Mouse (Mus musculus) forebrain, embryonic 16.5 days (tissue): ENCODE measurements around the gene Arhgap23. TPM values are rescaled to one million over a fixed set of nuclear protein-coding genes. Genes with fewer than 3 reads are reported as not detected.

Experiments
- ATAC-seq: fragments of 200-750 bp; cut with Nextera tagmentation; 2 replicates; pipeline ENCODE4 v1.8.0; 2017; ENCODE audit warnings: mild to moderate bottlenecking, moderate library complexity
- H3K27ac ChIP-seq: fragments of 300-500 bp; sonication (generic); 2 replicates; pipeline ENCODE4 v1.5.1; 2014; ENCODE audit warnings: low read length, control low read depth
- H3K27me3 ChIP-seq: fragments of 300-500 bp; sonication (generic); replicated peaks from 2 replicates; pipeline ENCODE4 v1.6.1; 2014; ENCODE audit warnings: low read length; ENCODE audit not compliant: control insufficient read depth, insufficient read depth
- H3K36me3 ChIP-seq: fragments of 300-500 bp; sonication (generic); 2 replicates; pipeline ENCODE4 v1.6.1; 2014; ENCODE audit not compliant: control insufficient read depth, insufficient read depth
- H3K4me1 ChIP-seq: fragments of 300-500 bp; sonication (generic); replicated peaks from 2 replicates; pipeline ENCODE4 v1.6.1; 2014; ENCODE audit warnings: low read length; ENCODE audit not compliant: control insufficient read depth, insufficient read depth
- H3K4me2 ChIP-seq: fragments of 300-500 bp; sonication (generic); 2 replicates; pipeline ENCODE4 v1.6.1; 2014; ENCODE audit warnings: mild to moderate bottlenecking, low read length, control low read depth
- H3K4me3 ChIP-seq: fragments of 300-500 bp; sonication (generic); replicated peaks from 2 replicates; pipeline ENCODE4 v1.5.1; 2014; ENCODE audit warnings: mild to moderate bottlenecking, low read length, control low read depth
- H3K9ac ChIP-seq: fragments of 300-500 bp; sonication (generic); replicated peaks from 2 replicates; pipeline ENCODE4 v1.6.1; 2014; ENCODE audit warnings: low read depth, low read length, control low read depth
- H3K9me3 ChIP-seq: fragments of 300-500 bp; sonication (generic); 2 replicates; pipeline ENCODE4 v1.6.1; 2016; ENCODE audit warnings: low read length; ENCODE audit not compliant: control insufficient read depth
- WGBS: fragments of 180-500 bp; shearing (Covaris S2); extraction: QIAGEN DNeasy Blood & Tissue Kit; methylation state at CpG from one replicate; pipeline ENCODE4 v1.1.7; 2014; 5-methylcytosine and 5-hydroxymethylcytosine counted together
- polyA plus RNA-seq: library from polyadenylated mRNA; unstranded; fragments of >200 nt; fragmentation: Nextera tagmentation; extraction: Ambion mirVana; gene quantifications from 2 replicates; pipeline ENCODE4 v1.2.1, GENCODE M21; 2015

Arhgap23 gene
- polyA plus RNA-seq, 1 experiment from 2014 or later = 7.5 TPM

DNA sequence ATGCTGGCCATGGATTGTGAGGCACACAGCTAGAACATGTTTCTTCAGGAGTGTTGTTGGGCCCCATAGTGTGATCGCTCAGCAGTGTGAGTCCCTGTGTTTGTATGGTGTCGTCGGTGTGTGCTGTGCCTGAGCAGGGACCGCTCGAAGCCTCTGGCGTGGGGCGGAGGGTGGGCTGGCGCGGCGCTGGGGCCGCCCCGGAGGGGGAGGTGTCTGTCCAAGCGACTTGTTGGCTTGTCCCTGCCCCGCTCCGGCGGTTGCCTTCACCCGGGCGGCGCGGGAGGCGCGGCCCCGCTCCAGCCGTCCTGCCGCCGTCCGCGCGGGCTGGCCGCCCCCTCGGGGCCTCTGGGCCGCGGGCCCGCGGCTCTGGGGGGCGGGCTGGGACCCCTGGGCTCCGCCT is 24.6 kb downstream of the Arhgap23 start:
- H3K4me3 ChIP-seq = peak overlapping the region; percentile 25
- H3K4me2 ChIP-seq = peak overlapping the region; percentile 48
- H3K27ac ChIP-seq = no peak overlapping the region
- H3K9me3 ChIP-seq = no peaks in the 10 kb centered on the region
- 3% methylated on average over 34 of the region's 37 CpGs for WGBS
- ATAC-seq = no peak
- no peaks in the 10 kb centered on the region for H3K36me3 ChIP-seq
- peaks cover 20% of the 10 kb centered on the region for H3K4me1 ChIP-seq
- peaks cover 12% of the 10 kb centered on the region for H3K27me3 ChIP-seq
- peak overlapping the region; percentile 5; the same call in 1 of the 2 replicates for H3K9ac ChIP-seq

DNA sequence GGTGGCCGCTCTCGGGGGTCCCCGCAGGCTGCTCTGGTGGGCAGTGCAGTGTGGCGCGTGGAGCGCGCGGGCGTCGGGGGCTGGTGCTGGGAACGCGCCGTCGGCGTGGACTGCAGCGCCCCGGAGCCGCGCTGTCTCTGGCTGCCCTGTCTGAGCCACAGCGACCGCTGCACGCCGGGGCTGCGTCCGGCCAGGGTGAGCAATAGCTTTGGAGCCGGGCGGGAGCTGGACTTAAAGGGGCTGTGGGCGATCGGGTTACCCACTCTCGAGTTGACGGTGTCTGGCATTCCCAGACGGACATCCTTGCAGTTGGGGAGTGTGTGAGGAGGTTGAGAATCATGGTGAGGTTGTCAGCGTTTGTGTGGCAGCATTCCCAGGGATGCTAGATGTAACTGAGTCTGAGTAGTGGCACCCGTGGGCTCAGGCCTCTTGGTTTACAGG is 25.1 kb downstream of the Arhgap23 start:
- H3K4me3 ChIP-seq = peak overlapping the region; percentile 25
- no peak overlapping the region for H3K27ac ChIP-seq
- H3K9ac ChIP-seq = peak overlapping the region; percentile 5; the same call in 1 of the 2 replicates
- 2% methylated on average over 34 of the region's 34 CpGs for WGBS
- peaks cover 12% of the 10 kb centered on the region for H3K27me3 ChIP-seq
- peaks cover 20% of the 10 kb centered on the region for H3K4me1 ChIP-seq
- no peaks in the 10 kb centered on the region for H3K36me3 ChIP-seq
- 0 out of 2 replicates have a peak, but pooled peaks have one; percentile 10 for ATAC-seq
- peak overlapping the region; percentile 48 for H3K4me2 ChIP-seq
- no peaks in the 10 kb centered on the region for H3K9me3 ChIP-seq

DNA sequence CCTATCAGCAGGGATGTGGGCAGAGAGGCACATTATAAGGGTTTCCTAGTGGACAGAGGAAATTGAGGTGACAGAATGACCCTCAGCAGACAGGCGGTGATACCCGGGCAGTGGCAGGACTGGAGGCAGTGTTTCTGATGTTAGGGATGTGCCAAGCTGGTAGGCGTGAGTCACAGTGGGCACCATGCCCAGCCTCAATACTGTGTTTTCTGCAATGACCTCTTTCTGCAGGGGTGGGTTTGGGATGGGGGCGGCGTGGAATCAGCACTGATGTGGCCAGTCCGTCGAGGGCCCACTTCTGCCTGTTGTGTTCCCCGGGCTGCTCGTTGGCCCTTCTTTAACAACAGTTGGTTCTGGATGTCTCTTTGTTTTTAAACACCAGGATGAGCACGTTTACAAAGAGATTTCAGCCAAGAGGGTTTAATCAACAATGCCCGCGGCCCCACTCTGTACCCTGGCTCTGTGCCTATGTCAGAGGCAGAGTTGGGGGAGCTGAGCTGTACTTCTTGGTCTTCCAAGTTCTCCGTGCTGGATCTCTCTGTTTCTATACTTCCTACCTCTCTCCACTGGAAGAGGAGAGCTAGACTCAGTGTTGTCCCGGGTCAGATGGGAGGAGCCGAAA is 25.8 kb downstream of the Arhgap23 start:
- Histone ChIP-seq H3K4me1 (peaks cover 20% of the 10 kb centered on the region), H3K4me2 (peak overlapping the region; percentile 5; the same call in 1 of the 2 replicates), H3K9ac (no peak overlapping the region), H3K27ac (no peak overlapping the region), H3K36me3 (no peaks in the 10 kb centered on the region), H3K4me3 (no peak overlapping the region), H3K27me3 (peaks cover 12% of the 10 kb centered on the region), H3K9me3 (no peaks in the 10 kb centered on the region)
- 29% methylated on average over 15 of the region's 15 CpGs for WGBS
- ATAC-seq = no peak

DNA sequence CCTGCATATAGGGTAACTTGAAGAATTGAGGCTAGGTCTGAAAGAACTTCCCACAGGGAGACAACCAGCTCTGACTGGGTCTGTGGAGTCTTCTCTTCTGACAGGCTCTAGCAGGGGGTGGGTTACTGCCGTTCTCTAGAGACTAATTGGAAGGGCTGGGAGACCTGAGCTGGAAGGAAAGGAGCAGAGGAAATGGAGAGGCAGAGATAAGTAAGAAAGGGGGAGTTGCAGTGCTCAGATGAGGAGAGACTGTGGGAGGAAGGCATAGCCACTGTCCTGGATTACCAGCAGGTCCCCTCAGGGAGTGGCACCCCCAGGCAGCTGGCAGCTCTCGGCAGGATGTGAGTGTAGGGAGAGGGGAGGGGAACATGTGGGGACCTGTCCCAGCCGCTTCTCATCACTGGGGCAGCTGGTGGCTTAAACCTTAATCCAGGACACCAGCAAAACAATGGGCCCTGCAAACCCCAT is 26.4 kb downstream of the Arhgap23 start:
- Histone ChIP-seq H3K4me2 (no peak overlapping the region), H3K4me1 (peaks cover 20% of the 10 kb centered on the region), H3K4me3 (no peak overlapping the region), H3K27me3 (peaks cover 12% of the 10 kb centered on the region), H3K27ac (no peak overlapping the region), H3K9ac (no peak overlapping the region), H3K36me3 (no peaks in the 10 kb centered on the region), H3K9me3 (no peaks in the 10 kb centered on the region)
- WGBS = 16% methylated on average over 3 of the region's 3 CpGs
- no peak for ATAC-seq

DNA sequence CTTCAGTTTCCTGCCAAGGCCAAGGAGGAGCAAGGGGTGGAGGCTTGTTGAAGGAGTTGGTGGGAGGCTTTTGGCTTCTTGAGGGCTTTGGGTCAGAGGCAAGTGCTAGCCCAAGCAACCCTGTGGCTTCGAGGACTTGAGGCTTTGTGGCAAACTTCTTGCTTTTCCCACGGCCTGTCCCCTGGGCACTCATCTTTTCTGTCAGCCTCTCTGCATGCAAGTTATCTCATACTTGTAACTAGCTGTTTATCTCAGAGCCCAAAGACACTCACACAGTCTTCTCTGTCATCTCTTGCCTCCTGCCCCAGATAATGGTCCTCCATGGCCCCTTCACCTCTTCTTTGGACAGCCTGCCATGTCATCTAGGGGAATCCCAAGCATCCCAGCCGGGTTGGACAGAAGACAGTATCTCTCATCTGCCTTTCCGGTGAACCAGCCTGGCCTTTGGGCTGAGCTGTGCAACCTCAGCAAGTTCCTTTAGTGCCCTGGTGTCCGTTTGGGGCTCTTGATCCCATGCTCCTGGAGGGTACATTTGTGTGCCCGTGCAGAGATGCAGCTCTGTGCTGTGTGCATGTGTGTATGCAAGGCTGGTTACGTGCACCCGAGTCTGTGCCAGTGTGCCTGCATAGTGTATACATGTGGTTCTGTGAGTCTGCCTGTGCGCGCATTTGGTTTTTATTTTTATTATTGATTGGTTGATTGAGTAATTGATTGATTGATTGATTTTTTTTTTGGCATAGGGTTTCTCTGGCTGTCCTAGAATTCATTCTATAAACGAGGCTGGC is 27.8 kb downstream of the Arhgap23 start:
- Histone ChIP-seq H3K4me2 (no peak overlapping the region), H3K4me3 (no peak overlapping the region), H3K9ac (no peak overlapping the region), H3K36me3 (no peaks in the 10 kb centered on the region), H3K4me1 (peaks cover 20% of the 10 kb centered on the region), H3K27me3 (peaks cover 12% of the 10 kb centered on the region), H3K9me3 (no peaks in the 10 kb centered on the region), H3K27ac (no peak overlapping the region)
- ATAC-seq = no peak
- 87% methylated on average over 11 of the region's 11 CpGs for WGBS

DNA sequence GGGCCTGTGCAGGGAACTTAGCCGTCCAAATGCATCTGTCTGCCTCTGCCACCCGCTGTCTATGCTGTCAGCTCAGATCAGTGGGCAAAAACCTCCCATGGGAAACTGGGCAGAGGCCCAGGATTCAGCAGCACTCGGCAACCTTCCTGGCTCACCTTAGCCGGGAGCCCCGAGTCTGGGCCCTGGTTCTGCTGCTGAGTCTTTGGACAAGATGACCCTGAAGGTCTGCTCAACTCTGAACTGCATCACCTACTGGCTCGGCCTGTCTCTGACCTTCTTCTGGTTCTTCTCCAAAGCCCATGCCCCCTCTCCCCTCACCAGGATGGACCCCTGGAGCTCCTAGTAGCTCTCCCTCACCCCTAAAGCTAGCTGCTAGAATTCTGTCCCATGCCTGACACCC is 30.3 kb downstream of the Arhgap23 start:
- Histone ChIP-seq H3K27ac (no peak overlapping the region), H3K36me3 (no peaks in the 10 kb centered on the region), H3K4me2 (no peak overlapping the region), H3K27me3 (peaks cover 2% of the 10 kb centered on the region; the same call in 1 of the 2 replicates), H3K9me3 (no peaks in the 10 kb centered on the region), H3K9ac (no peak overlapping the region), H3K4me1 (peaks cover 24% of the 10 kb centered on the region), H3K4me3 (no peak overlapping the region)
- ATAC-seq = no peak
- WGBS = 76% methylated on average over 6 of the region's 6 CpGs

DNA sequence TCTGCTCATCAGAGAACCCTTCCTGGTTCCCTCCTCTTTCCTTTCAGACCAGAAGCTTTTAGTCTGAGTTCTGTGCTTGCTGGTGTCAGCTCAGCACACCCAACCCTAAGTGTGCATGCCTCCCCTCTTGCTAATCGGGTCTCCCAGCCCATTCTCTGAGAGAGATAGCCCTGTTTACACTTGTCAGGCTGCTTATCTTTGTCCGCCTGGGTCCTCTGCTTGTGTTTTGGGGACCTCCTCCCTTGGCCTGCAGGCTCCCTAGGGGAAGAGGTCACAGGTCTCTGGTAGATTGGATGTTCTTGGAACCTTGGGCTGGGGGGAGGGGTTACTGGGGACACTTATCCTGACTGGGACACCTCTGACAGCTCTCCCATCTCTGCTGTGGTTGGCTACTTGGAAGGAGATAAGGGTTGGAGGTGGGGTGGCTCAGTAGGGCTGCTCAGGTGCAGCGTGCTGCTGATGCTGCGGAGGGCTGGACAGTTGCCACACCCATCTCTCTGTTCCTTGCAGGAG is 30.7 kb downstream of the Arhgap23 start:
- no peak for ATAC-seq
- Histone ChIP-seq H3K9me3 (no peaks in the 10 kb centered on the region), H3K27ac (no peak overlapping the region), H3K27me3 (peaks cover under 1% of the 10 kb centered on the region; the same call in 1 of the 2 replicates), H3K9ac (no peak overlapping the region), H3K4me2 (no peak overlapping the region), H3K4me3 (no peak overlapping the region), H3K36me3 (no peaks in the 10 kb centered on the region), H3K4me1 (peaks cover 23% of the 10 kb centered on the region)
- 73% methylated on average over 4 of the region's 4 CpGs for WGBS

DNA sequence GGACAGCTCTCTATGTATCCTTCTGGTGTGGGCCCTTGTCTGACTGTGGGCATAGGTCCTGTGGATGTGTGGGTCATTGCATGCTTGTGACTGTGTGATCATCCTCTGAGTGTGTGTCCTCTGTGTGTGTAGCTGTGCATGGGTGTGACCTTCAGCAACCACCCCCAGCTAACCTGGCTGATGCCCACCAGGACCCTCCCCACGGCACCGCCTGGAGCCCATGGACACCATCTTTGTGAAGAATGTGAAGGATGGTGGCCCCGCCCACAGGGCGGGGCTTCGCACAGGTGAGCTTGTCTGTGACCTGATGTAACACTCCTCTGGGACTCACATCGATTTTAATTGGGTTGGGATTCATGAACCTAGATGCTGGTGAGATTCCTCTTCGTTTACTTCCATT is 32.6 kb downstream of the Arhgap23 start:
- no peaks in the 10 kb centered on the region for H3K27me3 ChIP-seq
- no peak overlapping the region for H3K4me3 ChIP-seq
- no peak overlapping the region for H3K4me2 ChIP-seq
- ATAC-seq = no peak
- H3K27ac ChIP-seq = no peak overlapping the region
- H3K36me3 ChIP-seq = no peaks in the 10 kb centered on the region
- 79% methylated on average over 7 of the region's 7 CpGs for WGBS
- no peaks in the 10 kb centered on the region for H3K9me3 ChIP-seq
- peaks cover 35% of the 10 kb centered on the region for H3K4me1 ChIP-seq
- no peak overlapping the region for H3K9ac ChIP-seq

DNA sequence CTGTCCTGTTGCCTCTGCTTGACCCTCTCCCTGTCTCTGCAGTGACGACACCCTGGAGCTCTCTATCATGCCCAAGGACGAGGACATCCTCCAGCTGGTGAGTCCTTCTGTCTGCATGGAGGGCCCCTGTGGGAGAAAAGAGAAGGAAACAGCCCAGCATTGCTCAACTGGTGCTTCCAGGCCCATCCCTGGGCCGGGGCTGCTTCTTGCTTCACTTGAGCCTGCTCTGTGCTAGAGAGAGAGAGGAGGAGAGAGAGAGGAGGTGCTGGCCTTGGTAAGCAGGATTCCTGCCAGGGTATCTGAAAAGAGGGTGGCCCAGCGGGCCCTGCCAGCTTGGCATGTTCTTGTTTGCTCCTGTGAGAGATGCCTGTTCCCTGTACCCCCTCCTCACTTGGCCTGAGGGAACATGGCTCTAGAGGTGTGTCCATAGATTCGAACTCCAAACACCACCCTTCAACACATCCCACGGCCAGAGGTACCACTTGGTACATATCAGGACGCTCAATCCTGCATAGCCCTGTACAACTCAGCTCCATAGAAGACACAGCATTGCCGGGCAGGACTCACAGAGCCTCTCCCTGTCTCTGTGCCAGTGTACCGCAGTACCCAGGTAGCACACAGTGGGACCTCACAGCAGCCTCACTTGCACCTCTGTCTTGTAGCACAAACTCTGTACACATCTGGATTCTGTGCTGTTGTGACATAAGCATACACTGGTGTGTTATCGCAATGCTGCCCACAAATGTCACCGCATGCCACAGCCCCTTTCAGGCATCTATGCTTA is 33.5 kb downstream of the Arhgap23 start:
- H3K4me2 ChIP-seq = no peak overlapping the region
- no peaks in the 10 kb centered on the region for H3K9me3 ChIP-seq
- ATAC-seq = no peak
- H3K27me3 ChIP-seq = no peaks in the 10 kb centered on the region
- no peak overlapping the region for H3K27ac ChIP-seq
- no peak overlapping the region for H3K4me3 ChIP-seq
- WGBS = 89% methylated on average over 11 of the region's 11 CpGs
- H3K4me1 ChIP-seq = peaks cover 42% of the 10 kb centered on the region
- no peaks in the 10 kb centered on the region for H3K36me3 ChIP-seq
- no peak overlapping the region for H3K9ac ChIP-seq
